Mouse (Mus musculus): ENCODE results near the gene Ripply3. TPM values are rescaled to one million over a fixed set of nuclear protein-coding genes. Genes with fewer than 3 reads are reported as not detected.

The Ripply3 gene
- polyA plus RNA-seq, 1 experiment: 0.46 TPM

DNA sequence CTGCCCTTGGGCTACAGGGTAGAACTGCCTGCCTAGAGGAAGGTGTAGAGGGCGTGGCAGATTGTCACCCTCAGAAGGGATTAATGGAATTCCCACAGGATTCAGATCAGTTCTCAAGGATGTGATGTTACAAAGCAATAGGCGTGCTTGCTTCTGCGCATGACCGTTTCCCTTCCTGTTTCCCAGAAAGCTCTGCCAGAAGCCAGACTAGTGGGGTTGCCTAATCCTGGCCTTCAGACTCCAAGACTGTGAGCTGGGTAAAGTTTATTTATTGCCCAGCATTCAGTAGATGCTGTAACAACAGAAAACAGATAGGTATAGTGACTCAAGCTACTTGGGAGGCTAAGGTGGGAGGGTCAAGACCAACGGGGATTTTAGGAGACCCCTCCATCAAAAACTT, 30.1 kb upstream of the Ripply3 start:
- no peak for TF ChIP-seq CTCF (IDR thresholded peaks at IDR 0.05; ENCODE audit: borderline replicate concordance, insufficient read depth, low read depth, low read length)
- no peak for TF ChIP-seq POLR2A (IDR thresholded peaks at IDR 0.05; ENCODE audit: borderline replicate concordance, insufficient read depth, low read length)
- Histone ChIP-seq H3K4me1 (ENCODE audit: control insufficient read depth, insufficient read depth, low read length) (peaks cover 11% of the 10 kb centered on the region), H3K27ac (ENCODE audit: insufficient read depth, low read length) (no peak overlapping the region), H3K27me3 (ENCODE audit: control insufficient read depth, insufficient read depth, low read length) (no peaks in the 10 kb centered on the region), H3K4me3 (replicated peaks; ENCODE audit: insufficient read depth, low read depth, low read length) (no peak overlapping the region)
- 94% methylated on average over 5 of the region's 5 CpGs for WGBS
- no peak for DNase-seq

DNA sequence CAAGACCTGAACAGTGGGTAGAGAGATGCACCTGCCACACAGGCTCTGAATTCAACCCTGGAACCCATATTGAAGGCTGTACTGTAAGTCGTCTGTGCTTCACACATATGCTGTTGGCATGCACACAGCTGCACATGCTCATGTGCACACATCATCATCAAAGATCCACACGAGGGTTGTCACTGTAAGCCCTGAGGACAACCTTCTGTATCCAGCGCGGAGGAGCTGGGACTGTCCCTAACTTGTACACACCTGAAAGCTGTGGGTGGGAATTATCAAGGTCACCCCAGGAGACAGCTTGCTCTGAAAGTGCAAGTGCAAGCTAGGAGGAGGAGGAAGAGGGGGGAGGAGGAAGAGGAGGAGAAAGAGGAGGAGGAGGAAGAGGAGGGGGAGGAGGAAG, 29.0 kb upstream of the Ripply3 start:
- H3K27ac ChIP-seq (ENCODE audit: insufficient read depth, low read length): no peak overlapping the region
- WGBS: 55% methylated on average over 4 of the region's 4 CpGs
- no peaks in the 10 kb centered on the region for H3K27me3 ChIP-seq (ENCODE audit: control insufficient read depth, insufficient read depth, low read length)
- no peak for TF ChIP-seq POLR2A (IDR thresholded peaks at IDR 0.05; ENCODE audit: borderline replicate concordance, insufficient read depth, low read length)
- H3K4me3 ChIP-seq (replicated peaks; ENCODE audit: insufficient read depth, low read depth, low read length): no peak overlapping the region
- DNase-seq: no peak
- peaks cover 14% of the 10 kb centered on the region for H3K4me1 ChIP-seq (ENCODE audit: control insufficient read depth, insufficient read depth, low read length)

DNA sequence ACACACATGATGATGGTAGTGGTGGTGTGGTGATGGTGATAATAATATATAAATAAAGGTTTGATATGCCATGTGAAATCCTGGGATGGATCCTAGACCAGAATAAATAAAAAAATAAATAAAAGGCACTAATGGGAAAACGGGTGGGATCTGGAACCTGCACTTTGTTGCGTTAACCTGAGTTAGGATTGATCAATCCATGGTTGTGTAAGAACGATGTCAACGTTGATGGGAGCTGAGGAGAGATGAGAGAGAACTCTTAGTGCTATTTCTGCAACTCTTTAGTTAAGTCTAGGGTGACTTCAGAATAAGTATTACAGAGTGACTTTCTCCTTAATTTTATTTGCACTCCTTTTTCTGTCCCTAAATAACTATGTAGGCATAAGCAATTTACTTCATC, 27.0 kb upstream of the Ripply3 start:
- peaks cover 14% of the 10 kb centered on the region for H3K4me1 ChIP-seq (ENCODE audit: control insufficient read depth, insufficient read depth, low read length)
- no peak overlapping the region for H3K27ac ChIP-seq (ENCODE audit: insufficient read depth, low read length)
- WGBS: 92% methylated on average over 4 of the region's 4 CpGs
- TF ChIP-seq POLR2A (IDR thresholded peaks at IDR 0.05; ENCODE audit: borderline replicate concordance, insufficient read depth, low read length) (no peak), CTCF (IDR thresholded peaks at IDR 0.05; ENCODE audit: borderline replicate concordance, insufficient read depth, low read depth, low read length) (no peak)
- DNase-seq: no peak
- H3K4me3 ChIP-seq (replicated peaks; ENCODE audit: insufficient read depth, low read depth, low read length): no peak overlapping the region
- no peaks in the 10 kb centered on the region for H3K27me3 ChIP-seq (ENCODE audit: control insufficient read depth, insufficient read depth, low read length)

DNA sequence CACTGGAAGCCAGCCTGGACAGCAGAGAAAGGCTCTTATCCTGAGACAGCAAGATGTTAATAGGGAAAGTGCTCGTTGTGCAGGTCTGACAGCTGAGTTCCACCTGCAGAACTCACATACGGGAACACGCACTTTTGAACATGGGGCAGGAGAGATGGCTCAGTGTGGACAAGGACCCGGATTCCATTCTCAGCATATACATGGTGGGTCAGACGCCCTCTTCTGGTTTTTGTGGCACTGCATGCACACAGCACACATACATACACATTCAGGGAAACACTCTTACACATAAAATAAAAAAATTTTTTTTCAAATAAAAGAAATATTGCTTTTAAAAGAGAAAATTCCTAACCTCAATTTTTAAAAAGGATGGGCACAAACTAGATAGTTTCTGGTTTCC, 26.5 kb upstream of the Ripply3 start:
- peak in 1 of 2 experiments; percentile 42 for DNase-seq
- peak overlapping the region; percentile 75 for H3K4me3 ChIP-seq (replicated peaks; ENCODE audit: insufficient read depth, low read depth, low read length)
- peak overlapping the region; percentile 97 for H3K27ac ChIP-seq (ENCODE audit: insufficient read depth, low read length)
- peak; percentile 42; the same call in 1 of the 2 replicates for TF ChIP-seq CTCF (IDR thresholded peaks at IDR 0.05; ENCODE audit: borderline replicate concordance, insufficient read depth, low read depth, low read length)
- no peak for TF ChIP-seq POLR2A (IDR thresholded peaks at IDR 0.05; ENCODE audit: borderline replicate concordance, insufficient read depth, low read length)
- H3K27me3 ChIP-seq (ENCODE audit: control insufficient read depth, insufficient read depth, low read length): no peaks in the 10 kb centered on the region
- H3K4me1 ChIP-seq (ENCODE audit: control insufficient read depth, insufficient read depth, low read length): peaks cover 12% of the 10 kb centered on the region
- 71% methylated on average over 5 of the region's 5 CpGs for WGBS

- peak overlapping the region; percentile 97 for H3K27ac ChIP-seq (ENCODE audit: insufficient read depth, low read length)
- peaks cover 13% of the 10 kb centered on the region for H3K4me1 ChIP-seq (ENCODE audit: control insufficient read depth, insufficient read depth, low read length)
- WGBS: 2% methylated on average over 30 of the region's 30 CpGs
- TF ChIP-seq CTCF (IDR thresholded peaks at IDR 0.05; ENCODE audit: borderline replicate concordance, insufficient read depth, low read depth, low read length) (peak; percentile 46; the same call in 1 of the 2 replicates), POLR2A (IDR thresholded peaks at IDR 0.05; ENCODE audit: borderline replicate concordance, insufficient read depth, low read length) (peak; percentile 80)
- H3K27me3 ChIP-seq (ENCODE audit: control insufficient read depth, insufficient read depth, low read length): no peaks in the 10 kb centered on the region
- peak; percentile 87 to 88 for DNase-seq
- peak overlapping the region; percentile 75 for H3K4me3 ChIP-seq (replicated peaks; ENCODE audit: insufficient read depth, low read depth, low read length)
These were observed 25.7 kb upstream of the Ripply3 start for GRCm38 (mm10) chr16:94302274-94303202.

DNA sequence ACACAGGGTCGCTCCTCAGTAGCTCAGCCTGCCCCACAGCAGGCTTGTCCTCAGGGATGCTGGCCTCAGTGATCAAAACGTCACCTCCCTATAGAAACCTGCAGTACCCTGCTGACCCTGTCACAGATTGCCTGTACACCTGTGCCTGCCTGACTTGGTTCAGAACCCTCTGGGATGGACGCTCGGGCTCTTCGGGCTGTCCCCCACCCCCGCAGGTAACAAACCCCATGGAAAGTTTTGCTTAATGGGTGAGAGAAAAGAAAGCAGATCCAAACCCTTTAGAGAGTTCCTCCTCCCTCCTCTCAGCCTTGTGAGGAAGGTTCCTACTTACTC, 25.1 kb upstream of the Ripply3 start:
- Histone ChIP-seq H3K27me3 (ENCODE audit: control insufficient read depth, insufficient read depth, low read length) (no peaks in the 10 kb centered on the region), H3K4me3 (replicated peaks; ENCODE audit: insufficient read depth, low read depth, low read length) (peak overlapping the region; percentile 75), H3K27ac (ENCODE audit: insufficient read depth, low read length) (peak overlapping the region; percentile 97), H3K4me1 (ENCODE audit: control insufficient read depth, insufficient read depth, low read length) (peaks cover 20% of the 10 kb centered on the region)
- TF ChIP-seq CTCF (IDR thresholded peaks at IDR 0.05; ENCODE audit: borderline replicate concordance, insufficient read depth, low read depth, low read length): no peak
- no peak for TF ChIP-seq POLR2A (IDR thresholded peaks at IDR 0.05; ENCODE audit: borderline replicate concordance, insufficient read depth, low read length)
- WGBS: 4% methylated on average over 6 of the region's 6 CpGs
- DNase-seq: no peak

- DNase-seq: peak; percentile 70 to 82
- TF ChIP-seq POLR2A (IDR thresholded peaks at IDR 0.05; ENCODE audit: borderline replicate concordance, insufficient read depth, low read length) (no peak), CTCF (IDR thresholded peaks at IDR 0.05; ENCODE audit: borderline replicate concordance, insufficient read depth, low read depth, low read length) (no peak)
- 6% methylated on average over 6 of the region's 6 CpGs for WGBS
- H3K27ac ChIP-seq (ENCODE audit: insufficient read depth, low read length): peak overlapping the region; percentile 42; the same call in 1 of the 2 replicates
- no peaks in the 10 kb centered on the region for H3K27me3 ChIP-seq (ENCODE audit: control insufficient read depth, insufficient read depth, low read length)
- peaks cover 28% of the 10 kb centered on the region for H3K4me1 ChIP-seq (ENCODE audit: control insufficient read depth, insufficient read depth, low read length)
- H3K4me3 ChIP-seq (replicated peaks; ENCODE audit: insufficient read depth, low read depth, low read length): no peak overlapping the region
These were observed 20.7 kb upstream of the Ripply3 start for GRCm38 (mm10) chr16:94307526-94307925.

- Histone ChIP-seq H3K4me1 (ENCODE audit: control insufficient read depth, insufficient read depth, low read length) (peaks cover 28% of the 10 kb centered on the region), H3K27ac (ENCODE audit: insufficient read depth, low read length) (peak overlapping the region; percentile 42; the same call in 1 of the 2 replicates), H3K27me3 (ENCODE audit: control insufficient read depth, insufficient read depth, low read length) (no peaks in the 10 kb centered on the region), H3K4me3 (replicated peaks; ENCODE audit: insufficient read depth, low read depth, low read length) (no peak overlapping the region)
- no peak for DNase-seq
- TF ChIP-seq POLR2A (IDR thresholded peaks at IDR 0.05; ENCODE audit: borderline replicate concordance, insufficient read depth, low read length) (no peak), CTCF (IDR thresholded peaks at IDR 0.05; ENCODE audit: borderline replicate concordance, insufficient read depth, low read depth, low read length) (no peak)
- WGBS: 31% methylated on average over 6 of the region's 6 CpGs
These were observed 20.3 kb upstream of the Ripply3 start for GRCm38 (mm10) chr16:94307942-94308341.

Data from cerebellum, adult 2 months (tissue).